Mouse (Mus musculus) spleen, embryonic (tissue): ENCODE measurements around the gene Fahd1.

Experiments
- CTCF ChIA-PET: fragments of 350-600 bp; sonication (Branson Sonifier 250); formaldehyde crosslinking; loops from one replicate; lab custom pipeline; 2022; lab: Charles Lee

The Fahd1 gene

DNA sequence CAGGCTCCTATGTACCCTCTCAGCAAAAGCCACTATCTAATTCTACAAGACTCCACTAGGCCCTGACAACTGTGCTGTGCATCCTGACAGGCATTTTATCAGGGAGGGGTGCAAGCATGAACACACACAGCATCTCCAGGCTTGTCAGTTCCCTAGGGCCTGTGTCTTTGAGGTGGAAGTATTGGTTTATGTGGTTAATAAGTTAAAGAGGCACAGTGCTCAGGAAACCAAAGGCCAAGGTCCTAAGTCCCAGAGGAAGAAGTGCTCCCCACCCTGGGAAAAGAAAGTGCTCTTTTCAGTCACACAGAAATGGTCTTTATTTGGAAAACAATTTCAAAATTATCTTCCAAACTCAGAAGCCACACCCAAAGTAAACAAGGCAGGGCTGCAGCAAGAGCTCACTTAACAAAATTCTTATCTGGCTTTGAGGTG is 1.5 kb downstream of the Fahd1 start:
- CTCF ChIA-PET, result interaction anchor here (0.7 kb wide), 1 partner anchor 384 kb away, joined by 3 read pairs; no protein-coding TSS in a partner anchor

- CTCF ChIA-PET, result no interaction called here
Measured at GRCm38 (mm10) chr17:24847386-24847785, 2.8 kb downstream of the Fahd1 start.

GRCm38 (mm10) chr17:24844525-24844924 is 5.6 kb downstream of the Fahd1 start:
- CTCF ChIA-PET, result no interaction called here

DNA sequence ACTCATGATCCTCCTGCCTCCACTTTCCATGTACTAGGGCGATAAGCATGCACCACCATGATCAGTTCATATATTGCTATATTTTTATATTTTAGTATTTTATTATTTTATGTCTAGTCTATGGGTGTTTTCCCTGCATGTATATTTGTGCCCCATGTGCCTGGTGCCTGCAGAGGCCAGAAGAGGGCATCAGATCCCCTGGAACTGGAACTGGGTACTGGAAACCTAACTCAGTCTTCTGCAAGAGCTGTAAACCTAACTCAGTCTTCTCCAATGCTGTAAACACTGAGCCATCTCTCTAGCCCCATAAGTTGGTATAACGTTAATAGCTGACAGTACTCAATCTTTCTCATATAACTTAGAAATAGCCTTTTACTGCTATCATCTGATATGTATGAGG is 7.5 kb downstream of the Fahd1 start:
- CTCF ChIA-PET, result no interaction called here

GRCm38 (mm10) chr17:24841133-24841532 is 9.0 kb downstream of the Fahd1 start:
- CTCF ChIA-PET, result interaction anchor here (0.6 kb wide), 1 partner anchor 382 kb away, joined by 3 read pairs; no protein-coding TSS in a partner anchor

DNA sequence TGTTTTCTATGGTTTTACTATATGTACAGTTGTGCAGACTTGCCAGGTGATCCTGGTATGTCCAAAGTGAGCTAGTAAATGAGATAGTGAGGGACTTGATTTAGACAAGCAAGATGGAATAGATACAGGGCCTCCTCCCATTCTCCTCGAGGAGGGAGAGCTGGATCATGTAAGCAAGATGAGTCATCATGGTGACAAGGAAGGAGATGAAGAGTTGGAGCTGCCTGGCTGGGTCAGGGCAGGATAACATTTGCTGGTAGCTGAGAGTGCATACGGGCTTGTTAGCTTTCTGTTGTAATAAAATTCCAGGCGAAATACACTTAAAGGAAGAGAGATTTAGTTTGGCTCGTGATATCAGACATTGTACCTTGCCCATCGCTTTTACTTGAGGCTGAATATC is 9.8 kb downstream of the Fahd1 start:
- CTCF ChIA-PET, result interaction anchor here (0.6 kb wide), 1 partner anchor 381 kb away, joined by 3 read pairs; no protein-coding TSS in a partner anchor

DNA sequence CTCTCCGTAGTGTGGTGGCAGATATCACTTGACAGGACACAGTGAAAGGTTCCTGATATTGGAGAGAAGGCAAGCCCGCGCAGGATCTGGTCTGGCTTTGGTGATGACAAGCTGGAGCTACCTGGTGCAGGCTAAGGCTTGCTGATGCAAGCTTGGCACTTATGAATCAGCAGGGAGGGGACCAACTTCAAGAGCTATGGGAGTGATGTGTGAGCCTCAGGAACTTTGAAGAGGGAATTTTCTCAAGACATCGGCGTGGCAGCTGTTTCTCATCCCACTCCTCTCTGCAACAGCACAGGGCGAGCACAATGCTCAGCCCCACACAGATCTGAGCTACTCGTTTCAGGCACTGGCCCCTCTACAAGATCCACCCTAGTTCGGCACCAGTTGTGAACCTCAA is 10.3 kb downstream of the Fahd1 start, which contains the start of gene Hagh:
Gene Hagh, plus strand, starts transcription at position 302 of the 400 bp plus-strand sequence.
- CTCF ChIA-PET, result interaction anchor here (0.6 kb wide), 1 partner anchor 129 kb away, joined by 4 read pairs; no protein-coding TSS in a partner anchor

- CTCF ChIA-PET, result no interaction called here
Measured at GRCm38 (mm10) chr17:24821351-24822280, 28.5 kb downstream of the Fahd1 start.

DNA sequence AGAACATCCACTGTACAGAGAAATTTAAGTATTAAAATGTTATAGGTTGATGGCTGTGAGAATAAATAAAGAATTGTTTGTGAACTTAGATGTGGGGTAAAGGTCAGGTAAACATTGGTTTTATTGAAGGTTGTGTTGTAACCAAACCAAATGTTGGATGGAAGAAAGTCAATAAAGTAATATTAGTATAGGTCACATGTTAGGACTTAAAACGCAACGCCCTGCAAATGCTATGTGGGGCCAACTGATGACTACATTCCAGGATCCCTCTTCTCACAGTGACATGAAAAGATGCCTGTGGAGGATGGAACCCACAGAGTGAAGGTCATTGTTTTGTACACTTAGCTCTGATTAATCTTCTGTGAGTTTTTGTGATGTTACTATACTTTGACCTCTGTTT is 30.7 kb downstream of the Fahd1 start:
- CTCF ChIA-PET, result no interaction called here

DNA sequence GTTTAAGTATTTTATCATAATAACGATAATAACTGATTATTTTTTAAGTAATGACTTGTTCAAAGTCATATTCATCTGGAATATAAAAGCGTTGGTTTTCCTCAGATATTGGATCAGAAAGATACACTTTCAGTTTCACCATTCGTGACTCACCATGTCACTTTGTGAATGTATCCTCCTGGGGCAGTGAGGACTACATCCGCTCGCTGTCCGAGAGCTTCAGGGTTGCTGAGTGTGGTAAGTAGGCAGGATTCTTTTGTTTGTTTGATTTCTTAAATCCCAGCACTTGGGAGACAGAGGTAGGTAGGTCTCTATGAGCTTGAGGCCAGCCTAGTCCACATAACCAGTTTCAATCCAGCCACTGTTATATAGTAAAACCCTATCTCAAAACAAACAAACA is 32.0 kb downstream of the Fahd1 start:
- CTCF ChIA-PET, result interaction anchor here (0.7 to 1.5 kb wide), 3 partner anchors 14 to 183 kb away, joined by 3 to 4 read pairs (median 3); partner anchors contain the start of gene Meiob

GRCm38 (mm10) chr17:24817503-24817902 is 32.7 kb downstream of the Fahd1 start:
- CTCF ChIA-PET, result interaction anchor here (0.7 to 1.5 kb wide), 3 partner anchors 13 to 183 kb away, joined by 3 to 4 read pairs (median 3); partner anchors contain the start of gene Meiob

DNA sequence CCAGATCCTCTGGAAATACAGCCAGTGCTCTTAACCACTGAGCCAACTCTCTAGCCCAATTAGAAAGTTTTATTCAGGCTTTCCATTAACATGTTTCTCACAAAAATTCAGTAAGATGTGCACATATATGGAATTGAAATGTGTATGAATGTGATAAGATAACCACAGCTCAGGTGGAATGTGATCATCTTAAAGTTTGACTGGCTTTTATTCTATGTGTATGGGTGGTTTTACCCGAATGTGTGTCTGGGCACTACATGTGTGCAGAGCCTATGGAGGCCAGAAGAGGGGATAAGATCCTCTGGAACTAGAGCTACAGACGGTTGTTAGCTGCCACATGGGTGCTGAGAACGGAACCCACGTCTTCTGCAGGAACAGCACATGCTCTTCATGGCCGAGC is 34.9 kb downstream of the Fahd1 start:
- CTCF ChIA-PET, result no interaction called here

DNA sequence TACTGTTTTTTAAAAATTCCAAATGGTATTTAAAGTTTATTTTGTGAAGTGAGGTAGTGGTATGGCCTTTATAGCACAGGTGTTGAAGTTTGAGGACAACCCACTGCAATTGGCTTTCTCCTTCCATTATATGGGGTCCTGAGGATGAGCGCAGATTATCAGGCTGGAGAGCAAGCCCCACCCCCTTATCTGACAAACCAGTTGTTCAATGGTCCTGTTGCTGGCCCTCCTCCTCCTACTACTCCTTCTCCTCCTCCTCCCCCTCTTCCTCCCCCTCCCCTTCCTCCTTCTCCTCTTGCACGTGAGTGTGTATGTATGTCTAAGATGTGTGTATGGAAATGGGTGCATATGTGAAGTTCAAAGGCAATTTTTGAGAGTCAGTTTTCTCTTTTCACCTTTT is 37.9 kb downstream of the Fahd1 start:
- CTCF ChIA-PET, result interaction anchor here (0.5 to 1.4 kb wide), 2 partner anchors 12 to 384 kb away, joined by 4 to 10 read pairs; no protein-coding TSS in a partner anchor

DNA sequence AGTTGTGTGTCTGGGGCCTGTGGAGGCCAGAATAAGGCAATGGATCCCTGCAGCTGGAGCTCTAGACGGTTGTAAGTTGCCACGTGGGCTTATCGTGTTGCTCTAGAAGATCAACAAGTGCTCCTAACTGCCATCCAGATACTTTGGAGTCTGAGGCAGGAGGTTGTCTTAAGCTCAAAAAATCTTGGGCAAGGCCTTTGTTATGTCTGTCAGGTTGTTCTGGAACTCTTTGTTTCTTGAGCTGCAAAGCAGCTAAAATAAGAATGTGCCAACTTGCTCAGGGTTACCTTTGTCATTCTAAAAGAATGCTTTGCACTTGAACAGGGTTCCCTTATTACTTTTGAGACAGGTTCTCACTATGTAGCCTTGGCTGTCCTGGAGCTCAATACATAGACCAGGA is 39.0 kb downstream of the Fahd1 start:
- CTCF ChIA-PET, result no interaction called here

DNA sequence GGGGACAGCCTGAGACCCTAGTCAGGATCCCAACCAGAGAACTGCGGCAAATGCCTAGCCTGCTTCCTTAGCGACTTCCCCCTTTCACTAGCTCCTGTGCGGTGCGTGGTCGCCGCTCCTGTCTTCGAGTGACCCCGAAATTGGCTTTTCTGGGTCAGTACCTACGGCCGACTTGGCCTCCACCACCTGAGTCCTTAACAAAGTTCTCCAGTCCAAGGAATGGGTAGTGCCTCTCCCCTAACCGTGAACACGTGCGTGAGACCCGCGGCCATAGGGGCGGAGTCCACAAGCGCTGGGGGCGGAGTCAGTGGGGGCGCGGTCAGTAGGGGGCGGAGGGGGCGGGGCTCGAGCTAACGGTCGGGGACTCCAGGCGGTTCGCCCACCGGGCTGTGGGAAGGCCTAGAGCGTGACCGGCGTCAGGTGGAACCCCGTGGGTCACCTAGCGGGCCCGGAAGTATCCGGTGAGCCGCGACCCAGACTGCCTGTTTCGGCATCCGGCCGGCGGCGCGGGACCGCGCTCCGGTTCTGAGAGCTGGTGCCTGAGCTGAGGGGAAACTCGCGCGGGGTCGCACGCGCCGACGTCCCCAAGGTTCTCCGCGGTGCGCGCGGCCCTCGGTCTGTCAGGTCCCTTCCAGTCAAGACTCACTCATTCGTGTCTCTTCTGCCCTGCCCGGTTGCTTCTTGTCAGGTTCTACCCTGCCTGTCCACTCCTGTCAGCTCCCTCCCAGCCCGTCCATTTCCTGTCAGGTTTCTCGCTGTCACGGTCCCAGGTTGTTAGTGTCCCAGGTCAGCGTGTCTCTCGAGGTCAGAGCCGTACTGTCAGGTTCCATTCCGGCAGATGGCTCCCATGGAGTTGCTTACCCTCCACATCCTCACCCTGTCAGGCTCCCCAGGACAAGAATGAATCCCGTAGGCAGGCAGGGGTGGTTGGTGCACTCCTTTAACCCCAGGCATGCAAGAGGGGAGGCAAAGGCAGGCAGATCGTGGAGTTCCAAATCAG is 45.9 kb downstream of the Fahd1 start, which contains the start of gene Meiob:
Gene Meiob, plus strand, starts transcription at position 338 of the 1,000 bp plus-strand sequence.
- CTCF ChIA-PET, result interaction anchor here (0.6 to 1.6 kb wide), 2 partner anchors 13 to 110 kb away, joined by 4 to 5 read pairs; no protein-coding TSS in a partner anchor

GRCm38 (mm10) chr17:24800524-24800923 is 49.6 kb downstream of the Fahd1 start:
- CTCF ChIA-PET, result interaction anchor here (0.5 to 1.3 kb wide), 2 partner anchors 12 to 75 kb away, joined by 4 read pairs; no protein-coding TSS in a partner anchor

- CTCF ChIA-PET, result no interaction called here
Measured at GRCm38 (mm10) chr17:24799476-24799875, 50.7 kb downstream of the Fahd1 start.
